Mouse (Mus musculus): ENCODE data around the gene Hmox1. TPM values are rescaled to one million over a fixed set of nuclear protein-coding genes. Genes with fewer than 3 reads are reported as not detected.

The Hmox1 gene
- total and polyA plus RNA-seq, 2 experiments from 2014 or later: 12.9 to 15.1 TPM

- Histone ChIP-seq H3K4me2 (ENCODE audit: low read depth, low read length, poor library complexity, severe bottlenecking) (no peak overlapping the region), H3K27ac (ENCODE audit: low read depth, low read length) (no peak overlapping the region), H3K9me3 (ENCODE audit: low read length) (no peaks in the 10 kb centered on the region), H3K4me3 (ENCODE audit: low read depth, low read length) (no peak overlapping the region), H3K4me1 (ENCODE audit: insufficient read depth, low read length) (no peaks in the 10 kb centered on the region), H3K36me3 (ENCODE audit: insufficient read depth, low read length) (no peaks in the 10 kb centered on the region), H3K27me3 (ENCODE audit: insufficient read depth, low read length) (no peaks in the 10 kb centered on the region), H3K9ac (replicated peaks; ENCODE audit: low read length, poor library complexity, severe bottlenecking) (no peak overlapping the region)
- no peak for TF ChIP-seq CTCF (IDR thresholded peaks at IDR 0.05)
- ATAC-seq (ENCODE audit: low FRiP score): no peak
- WGBS: 62% methylated on average over 3 of the region's 3 CpGs
- DNase-seq (ENCODE audit: low spot score): no peak
These were observed 8.9 kb upstream of the Hmox1 start for GRCm38 (mm10) chr8:75084382-75085064.

GRCm38 (mm10) chr8:75086002-75086401, 7.4 kb upstream of the Hmox1 start:
- DNase-seq (ENCODE audit: low spot score): no peak
- no peaks in the 10 kb centered on the region for H3K9me3 ChIP-seq (ENCODE audit: low read length)
- 74% methylated on average over 2 of the region's 2 CpGs for WGBS
- H3K27me3 ChIP-seq (ENCODE audit: insufficient read depth, low read length): no peaks in the 10 kb centered on the region
- H3K36me3 ChIP-seq (ENCODE audit: insufficient read depth, low read length): no peaks in the 10 kb centered on the region
- H3K27ac ChIP-seq (ENCODE audit: low read depth, low read length): no peak overlapping the region
- no peak for TF ChIP-seq CTCF (IDR thresholded peaks at IDR 0.05)
- no peak overlapping the region for H3K9ac ChIP-seq (replicated peaks; ENCODE audit: low read length, poor library complexity, severe bottlenecking)
- H3K4me3 ChIP-seq (ENCODE audit: low read depth, low read length): no peak overlapping the region
- no peaks in the 10 kb centered on the region for H3K4me1 ChIP-seq (ENCODE audit: insufficient read depth, low read length)
- no peak overlapping the region for H3K4me2 ChIP-seq (ENCODE audit: low read depth, low read length, poor library complexity, severe bottlenecking)
- ATAC-seq (ENCODE audit: low FRiP score): no peak

GRCm38 (mm10) chr8:75087127-75087526, 6.3 kb upstream of the Hmox1 start:
- Histone ChIP-seq H3K27me3 (ENCODE audit: insufficient read depth, low read length) (no peaks in the 10 kb centered on the region), H3K4me3 (ENCODE audit: low read depth, low read length) (no peak overlapping the region), H3K4me1 (ENCODE audit: insufficient read depth, low read length) (no peaks in the 10 kb centered on the region), H3K9ac (replicated peaks; ENCODE audit: low read length, poor library complexity, severe bottlenecking) (no peak overlapping the region), H3K4me2 (ENCODE audit: low read depth, low read length, poor library complexity, severe bottlenecking) (no peak overlapping the region), H3K27ac (ENCODE audit: low read depth, low read length) (no peak overlapping the region), H3K9me3 (ENCODE audit: low read length) (no peaks in the 10 kb centered on the region), H3K36me3 (ENCODE audit: insufficient read depth, low read length) (no peaks in the 10 kb centered on the region)
- TF ChIP-seq CTCF (IDR thresholded peaks at IDR 0.05): no peak
- ATAC-seq (ENCODE audit: low FRiP score) (no peak), DNase-seq (ENCODE audit: low spot score) (no peak)

GRCm38 (mm10) chr8:75088989-75089881, 4.2 kb upstream of the Hmox1 start:
- Histone ChIP-seq H3K4me3 (ENCODE audit: low read depth, low read length) (no peak overlapping the region), H3K27me3 (ENCODE audit: insufficient read depth, low read length) (no peaks in the 10 kb centered on the region), H3K4me2 (ENCODE audit: low read depth, low read length, poor library complexity, severe bottlenecking) (peak overlapping the region; percentile 34), H3K36me3 (ENCODE audit: insufficient read depth, low read length) (no peaks in the 10 kb centered on the region), H3K9me3 (ENCODE audit: low read length) (no peaks in the 10 kb centered on the region), H3K4me1 (ENCODE audit: insufficient read depth, low read length) (no peaks in the 10 kb centered on the region; the same call in 1 of the 2 replicates), H3K9ac (replicated peaks; ENCODE audit: low read length, poor library complexity, severe bottlenecking) (peak overlapping the region; percentile 33; the same call in 1 of the 2 replicates), H3K27ac (ENCODE audit: low read depth, low read length) (0 out of 2 replicates have a peak overlapping the region, but pooled peaks have one; percentile 32)
- peak; percentile 91 for DNase-seq (ENCODE audit: low spot score)
- no peak for TF ChIP-seq CTCF (IDR thresholded peaks at IDR 0.05)
- 16% methylated on average over 6 of the region's 6 CpGs for WGBS
- ATAC-seq (ENCODE audit: low FRiP score): peak; percentile 39; the same call in 1 of the 2 replicates

- WGBS: 89% methylated on average over 4 of the region's 4 CpGs
- Histone ChIP-seq H3K4me2 (ENCODE audit: low read depth, low read length, poor library complexity, severe bottlenecking) (no peak overlapping the region), H3K27ac (ENCODE audit: low read depth, low read length) (no peak overlapping the region), H3K4me1 (ENCODE audit: insufficient read depth, low read length) (no peaks in the 10 kb centered on the region; the same call in 1 of the 2 replicates), H3K4me3 (ENCODE audit: low read depth, low read length) (no peak overlapping the region), H3K27me3 (ENCODE audit: insufficient read depth, low read length) (no peaks in the 10 kb centered on the region), H3K9ac (replicated peaks; ENCODE audit: low read length, poor library complexity, severe bottlenecking) (no peak overlapping the region), H3K36me3 (ENCODE audit: insufficient read depth, low read length) (no peaks in the 10 kb centered on the region), H3K9me3 (ENCODE audit: low read length) (no peaks in the 10 kb centered on the region)
- no peak for ATAC-seq (ENCODE audit: low FRiP score)
- TF ChIP-seq CTCF (IDR thresholded peaks at IDR 0.05): no peak
- DNase-seq (ENCODE audit: low spot score): no peak
These were observed 2.5 kb upstream of the Hmox1 start for GRCm38 (mm10) chr8:75090781-75091365.
